Mouse (Mus musculus): Measurements from ENCODE around the gene Baz1a. TPM values are rescaled to one million over a fixed set of nuclear protein-coding genes. Genes with fewer than 3 reads are reported as not detected.
"Not testable (repeated sequence)": the region's sequence is repeated elsewhere in the genome, so short reads cannot be mapped to it uniquely, and the experiment has no call there.

Baz1a gene
- total and polyA plus RNA-seq, 2 experiments from 2014 or later, result 4.3 to 5.5 TPM

- H3K36me3 ChIP-seq (ENCODE audit: insufficient read depth), result no peaks in the 10 kb centered on the region; the same call in 1 of the 2 replicates
- DNase-seq (no peak), ATAC-seq (no peak)
- no peak overlapping the region for H3K9ac ChIP-seq
- no peaks in the 10 kb centered on the region for H3K4me1 ChIP-seq (ENCODE audit: insufficient read depth)
- WGBS, result 89% methylated on average over 3 of the region's 3 CpGs
- no peak overlapping the region for H3K4me3 ChIP-seq (ENCODE audit: low read depth, low read length)
- TF ChIP-seq CTCF (IDR thresholded peaks at IDR 0.05; ENCODE audit: low read depth), result no peak
- no peaks in the 10 kb centered on the region for H3K27me3 ChIP-seq (ENCODE audit: insufficient read depth, low read length)
- no peak overlapping the region for H3K4me2 ChIP-seq (ENCODE audit: low read depth)
- H3K27ac ChIP-seq (ENCODE audit: low read depth, low read length), result no peak overlapping the region
- H3K9me3 ChIP-seq (ENCODE audit: low read length), result no peaks in the 10 kb centered on the region
Measured at GRCm38 (mm10) chr12:54910387-54910786, 103.8 kb downstream of the Baz1a start.

DNA sequence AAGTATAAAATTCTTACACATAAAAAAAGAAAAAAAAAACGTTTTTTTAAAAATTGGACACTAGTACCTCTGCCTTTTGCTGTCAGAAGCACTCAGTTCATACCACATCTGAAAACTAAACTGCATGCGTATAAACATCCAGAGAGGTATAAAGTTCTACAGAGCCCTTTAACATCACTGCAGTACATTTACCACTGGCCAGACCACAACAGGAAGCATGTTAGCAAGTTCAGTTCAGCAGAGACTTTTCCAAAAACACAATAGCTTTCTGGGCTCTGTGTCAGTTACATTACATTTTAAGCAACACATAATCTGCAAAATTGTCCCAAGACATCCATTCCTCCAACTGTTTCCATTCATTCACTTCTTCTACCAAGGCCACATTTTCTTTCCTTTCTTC, 121.6 kb downstream of the Baz1a start:
- H3K4me3 ChIP-seq (ENCODE audit: low read depth, low read length); H3K27me3 ChIP-seq (ENCODE audit: insufficient read depth, low read length); H3K36me3 ChIP-seq (ENCODE audit: insufficient read depth); H3K9ac ChIP-seq; H3K4me2 ChIP-seq (ENCODE audit: low read depth); H3K27ac ChIP-seq (ENCODE audit: low read depth, low read length); DNase-seq; H3K9me3 ChIP-seq (ENCODE audit: low read length); H3K4me1 ChIP-seq (ENCODE audit: insufficient read depth); ATAC-seq: not testable (repeated sequence)
- 42% methylated on average over 1 of the region's 2 CpGs for WGBS

- WGBS, result 97% methylated on average over 2 of the region's 2 CpGs
- H3K4me2 ChIP-seq (ENCODE audit: low read depth), result no peak overlapping the region
- no peak overlapping the region for H3K27ac ChIP-seq (ENCODE audit: low read depth, low read length)
- no peaks in the 10 kb centered on the region for H3K36me3 ChIP-seq (ENCODE audit: insufficient read depth)
- H3K9ac ChIP-seq, result no peak overlapping the region
- no peak overlapping the region for H3K4me3 ChIP-seq (ENCODE audit: low read depth, low read length)
- ATAC-seq, result no peak
- TF ChIP-seq CTCF (IDR thresholded peaks at IDR 0.05; ENCODE audit: low read depth), result no peak
- no peak for DNase-seq
- no peaks in the 10 kb centered on the region for H3K4me1 ChIP-seq (ENCODE audit: insufficient read depth)
- H3K27me3 ChIP-seq (ENCODE audit: insufficient read depth, low read length), result no peaks in the 10 kb centered on the region
- H3K9me3 ChIP-seq (ENCODE audit: low read length), result no peaks in the 10 kb centered on the region
Measured at GRCm38 (mm10) chr12:54890426-54890825, 123.7 kb downstream of the Baz1a start.

DNA sequence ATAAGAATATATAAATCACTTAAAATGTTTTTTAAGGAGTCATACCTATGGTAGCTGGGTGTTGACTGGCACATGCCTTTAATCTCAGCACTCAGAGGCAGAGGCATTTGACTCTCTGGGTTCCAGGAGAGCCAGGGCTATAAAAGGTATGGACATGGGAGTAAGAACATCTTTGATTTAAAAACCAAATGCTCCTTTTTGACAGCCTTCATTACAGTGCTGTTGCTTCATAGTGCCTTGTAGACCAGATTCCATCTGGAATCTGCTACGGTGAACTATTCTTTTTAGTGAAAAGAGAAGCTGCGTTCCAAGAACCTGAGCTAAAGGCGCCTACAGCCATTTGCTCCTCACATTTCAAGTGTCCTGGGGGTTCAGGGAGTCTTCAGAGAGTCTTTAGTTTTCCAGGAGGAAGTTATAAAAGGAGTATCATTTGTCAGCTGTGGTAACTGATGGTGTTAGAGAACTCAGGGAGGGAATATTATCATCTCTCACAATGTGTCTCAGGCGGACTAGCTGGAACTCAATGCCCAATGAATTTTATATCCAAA, 126.5 kb downstream of the Baz1a start:
- ATAC-seq (no peak), DNase-seq (no peak)
- TF ChIP-seq CTCF (IDR thresholded peaks at IDR 0.05; ENCODE audit: low read depth), result no peak
- no peak overlapping the region for H3K9ac ChIP-seq
- H3K4me1 ChIP-seq (ENCODE audit: insufficient read depth), result no peaks in the 10 kb centered on the region
- no peaks in the 10 kb centered on the region for H3K27me3 ChIP-seq (ENCODE audit: insufficient read depth, low read length)
- H3K36me3 ChIP-seq (ENCODE audit: insufficient read depth), result no peaks in the 10 kb centered on the region
- H3K4me2 ChIP-seq (ENCODE audit: low read depth), result no peak overlapping the region
- 88% methylated on average over 4 of the region's 4 CpGs for WGBS
- H3K9me3 ChIP-seq (ENCODE audit: low read length), result no peaks in the 10 kb centered on the region
- H3K27ac ChIP-seq (ENCODE audit: low read depth, low read length), result no peak overlapping the region
- H3K4me3 ChIP-seq (ENCODE audit: low read depth, low read length), result no peak overlapping the region

- DNase-seq (peak; percentile 75), ATAC-seq (no peak)
- H3K4me3 ChIP-seq (ENCODE audit: low read depth, low read length), result no peak overlapping the region
- H3K27ac ChIP-seq (ENCODE audit: low read depth, low read length), result no peak overlapping the region
- no peak overlapping the region for H3K9ac ChIP-seq
- no peaks in the 10 kb centered on the region for H3K9me3 ChIP-seq (ENCODE audit: low read length)
- H3K4me2 ChIP-seq (ENCODE audit: low read depth), result no peak overlapping the region
- no peaks in the 10 kb centered on the region for H3K27me3 ChIP-seq (ENCODE audit: insufficient read depth, low read length)
- WGBS, result 13% methylated on average over 5 of the region's 6 CpGs
- H3K36me3 ChIP-seq (ENCODE audit: insufficient read depth), result no peaks in the 10 kb centered on the region
- no peaks in the 10 kb centered on the region for H3K4me1 ChIP-seq (ENCODE audit: insufficient read depth)
- peak; percentile 71 for TF ChIP-seq CTCF (IDR thresholded peaks at IDR 0.05; ENCODE audit: low read depth)
Measured at GRCm38 (mm10) chr12:54879630-54880029, 134.5 kb downstream of the Baz1a start.

DNA sequence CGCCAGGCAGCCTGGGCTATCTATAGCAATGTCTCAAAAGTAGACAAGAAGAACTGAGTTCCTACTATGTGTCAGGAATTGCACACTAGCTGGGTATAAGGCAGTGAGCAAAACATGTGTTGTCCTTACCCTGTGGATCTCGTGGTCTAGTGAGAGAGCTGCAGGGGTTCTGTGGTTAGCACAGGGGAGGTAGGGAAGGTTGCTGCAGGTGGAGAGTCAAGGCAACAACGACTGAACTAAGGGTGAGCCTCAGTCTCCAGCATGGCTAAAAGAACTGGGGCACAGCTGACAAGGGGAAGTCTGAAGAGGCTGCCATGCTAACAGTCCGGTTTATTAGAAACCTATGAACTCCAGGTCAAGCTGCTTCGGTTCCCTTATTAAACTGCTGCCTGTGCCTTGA, 134.9 kb downstream of the Baz1a start:
- 75% methylated on average over 5 of the region's 5 CpGs for WGBS
- Histone ChIP-seq H3K27ac (ENCODE audit: low read depth, low read length) (no peak overlapping the region), H3K9ac (no peak overlapping the region), H3K27me3 (ENCODE audit: insufficient read depth, low read length) (no peaks in the 10 kb centered on the region), H3K9me3 (ENCODE audit: low read length) (no peaks in the 10 kb centered on the region), H3K4me2 (ENCODE audit: low read depth) (no peak overlapping the region), H3K4me3 (ENCODE audit: low read depth, low read length) (no peak overlapping the region), H3K4me1 (ENCODE audit: insufficient read depth) (no peaks in the 10 kb centered on the region), H3K36me3 (ENCODE audit: insufficient read depth) (no peaks in the 10 kb centered on the region)
- no peak for TF ChIP-seq CTCF (IDR thresholded peaks at IDR 0.05; ENCODE audit: low read depth)
- ATAC-seq (no peak), DNase-seq (no peak)

- no peak for TF ChIP-seq CTCF (IDR thresholded peaks at IDR 0.05; ENCODE audit: low read depth)
- no peak overlapping the region for H3K4me3 ChIP-seq (ENCODE audit: low read depth, low read length)
- 89% methylated on average over 1 of the region's 1 CpGs for WGBS
- H3K36me3 ChIP-seq (ENCODE audit: insufficient read depth), result no peaks in the 10 kb centered on the region
- H3K27me3 ChIP-seq (ENCODE audit: insufficient read depth, low read length), result no peaks in the 10 kb centered on the region
- no peaks in the 10 kb centered on the region for H3K4me1 ChIP-seq (ENCODE audit: insufficient read depth)
- DNase-seq, result no peak
- no peak overlapping the region for H3K27ac ChIP-seq (ENCODE audit: low read depth, low read length)
- ATAC-seq, result no peak
- no peak overlapping the region for H3K9ac ChIP-seq
- H3K9me3 ChIP-seq (ENCODE audit: low read length), result no peaks in the 10 kb centered on the region
- no peak overlapping the region for H3K4me2 ChIP-seq (ENCODE audit: low read depth)
Measured at GRCm38 (mm10) chr12:54877875-54878274, 136.3 kb downstream of the Baz1a start.
